Mouse (Mus musculus) embryo, embryonic 10 days (tissue): ENCODE results near the gene Tbc1d19.

Source experiments
- DNase-seq: peaks from one replicate; pipeline ENCODE4 v3.0.0-alpha.2; 2015; ENCODE audit warnings: low spot score

The Tbc1d19 gene

GRCm38 (mm10) chr5:53909201-53909600 lies 99.8 kb downstream of the Tbc1d19 start:
- DNase-seq, result no peak

- no peak for DNase-seq
Observed at GRCm38 (mm10) chr5:53920416-53920815, 111.0 kb downstream of the Tbc1d19 start.

- no peak for DNase-seq
Observed at GRCm38 (mm10) chr5:53922149-53922904, 112.9 kb downstream of the Tbc1d19 start.

GRCm38 (mm10) chr5:53924005-53924404 lies 114.6 kb downstream of the Tbc1d19 start:
- no peak for DNase-seq

GRCm38 (mm10) chr5:53926301-53926855 lies 117.0 kb downstream of the Tbc1d19 start:
- DNase-seq, result no peak

- DNase-seq, result no peak
Observed at GRCm38 (mm10) chr5:53927886-53928285, 118.5 kb downstream of the Tbc1d19 start.

GRCm38 (mm10) chr5:53928537-53928936 lies 119.1 kb downstream of the Tbc1d19 start:
- no peak for DNase-seq

- DNase-seq, result no peak
Observed at GRCm38 (mm10) chr5:53929205-53929614, 119.8 kb downstream of the Tbc1d19 start.

GRCm38 (mm10) chr5:53929814-53930213 lies 120.4 kb downstream of the Tbc1d19 start:
- no peak for DNase-seq

GRCm38 (mm10) chr5:53931011-53931410 lies 121.6 kb downstream of the Tbc1d19 start:
- DNase-seq, result no peak

- DNase-seq, result no peak
Observed at GRCm38 (mm10) chr5:53933628-53934027, 124.2 kb downstream of the Tbc1d19 start.

- no peak for DNase-seq
Observed at GRCm38 (mm10) chr5:53934040-53934439, 124.6 kb downstream of the Tbc1d19 start.

GRCm38 (mm10) chr5:53934826-53935225 lies 125.4 kb downstream of the Tbc1d19 start:
- DNase-seq, result no peak

- no peak for DNase-seq
Observed at GRCm38 (mm10) chr5:53937187-53937586, 127.8 kb downstream of the Tbc1d19 start.

- DNase-seq, result no peak
Observed at GRCm38 (mm10) chr5:53939026-53939425, 129.6 kb downstream of the Tbc1d19 start.

- DNase-seq, result no peak
Observed at GRCm38 (mm10) chr5:53941322-53942024, 132.1 kb downstream of the Tbc1d19 start.

GRCm38 (mm10) chr5:53942332-53942731 lies 132.9 kb downstream of the Tbc1d19 start:
- DNase-seq, result no peak

- DNase-seq, result no peak
Observed at GRCm38 (mm10) chr5:53943321-53943857, 134.0 kb downstream of the Tbc1d19 start.

GRCm38 (mm10) chr5:53946747-53947146 lies 137.3 kb downstream of the Tbc1d19 start:
- DNase-seq, result no peak

GRCm38 (mm10) chr5:53947549-53948183 lies 138.3 kb downstream of the Tbc1d19 start:
- DNase-seq, result no peak

- no peak for DNase-seq
Observed at GRCm38 (mm10) chr5:53948606-53949266, 139.3 kb downstream of the Tbc1d19 start.

- DNase-seq, result no peak
Observed at GRCm38 (mm10) chr5:53950189-53950588, 140.8 kb downstream of the Tbc1d19 start.
